Mouse (Mus musculus) gastrocnemius, adult 2 months (tissue): ENCODE data around the gene Khdc4. TPM values are rescaled to one million over a fixed set of nuclear protein-coding genes. Genes with fewer than 3 reads are reported as not detected.

ENCODE experiments used
- DNase-seq: peaks from one replicate; pipeline ENCODE4 v3.0.0; 2022
- H3K27ac ChIP-seq: fragments of 200-600 bp; 2 replicates; pipeline ENCODE4 v1.8.1; 2022; ENCODE audit warnings: mild to moderate bottlenecking
- H3K4me3 ChIP-seq: fragments of 200-600 bp; 2 replicates; pipeline ENCODE4 v1.8.1; 2022; ENCODE audit warnings: mild to moderate bottlenecking, moderate library complexity
- CTCF ChIP-seq: fragments of 200-600 bp; IDR thresholded peaks from 2 replicates; pipeline ENCODE4 v1.8.1; 2022; ENCODE audit warnings: antibody characterized with exemption, mild to moderate bottlenecking, moderate library complexity
- intact Hi-C: fragments of 180-260 bp; cut with DNase I; formaldehyde crosslinking; loops from one replicate; pipeline ENCODE4 v1.15.1; 2025
- total RNA-seq, 2 experiments: library from RNA; stranded (reverse); gene quantifications; 2 replicates each; pipeline ENCODE4 v1.2.3; 2021

Gene Khdc4
- total RNA-seq, 2 experiments from 2014 or later: 24.0 TPM

GRCm38 (mm10) chr3:88649967-88650366, 35.6 kb upstream of the Khdc4 start:
- intact Hi-C loops: no loop called here
- no peak overlapping the region for H3K27ac ChIP-seq
- TF ChIP-seq CTCF: no peak

DNA sequence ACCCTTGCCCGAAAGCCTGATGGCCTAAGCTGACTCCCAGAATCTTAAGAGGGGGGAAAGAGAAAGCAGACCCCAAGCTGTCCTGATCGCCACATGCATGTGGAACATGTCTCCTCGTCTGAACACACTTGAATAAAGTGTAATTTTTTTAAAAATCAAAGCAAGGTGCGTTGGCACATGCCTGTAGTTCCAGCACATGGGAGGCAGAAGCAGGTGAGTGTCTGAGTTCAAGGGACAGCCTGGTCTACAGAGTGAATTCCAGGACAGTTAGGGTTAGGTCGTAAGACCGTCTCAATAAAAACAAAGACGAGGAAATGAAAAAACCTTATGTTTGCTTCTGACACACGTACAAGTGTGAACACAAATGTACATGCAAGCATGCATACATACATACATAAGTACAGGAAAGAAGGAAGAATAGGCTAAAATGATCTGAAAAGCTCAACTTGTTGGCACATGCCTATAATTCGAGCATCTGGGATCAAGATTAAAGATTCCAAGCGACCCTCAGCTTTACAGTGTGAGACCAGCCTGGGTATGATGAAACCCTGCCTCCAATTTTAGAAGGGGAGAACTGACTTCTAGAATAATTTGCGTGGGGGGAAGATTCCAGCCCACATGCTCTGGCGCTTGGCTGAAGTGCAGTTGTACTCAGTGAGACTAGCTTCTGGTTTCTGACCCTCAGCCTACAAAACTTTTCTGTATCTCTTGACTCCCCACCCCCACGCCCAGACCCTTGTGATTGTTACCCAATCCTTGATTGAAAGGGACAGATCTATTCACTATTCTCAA, 34.7 kb upstream of the Khdc4 start:
- DNase-seq: no peak
- no peak overlapping the region for H3K27ac ChIP-seq
- TF ChIP-seq CTCF: no peak
- no peak overlapping the region for H3K4me3 ChIP-seq
- intact Hi-C loops: no loop called here

More at GRCm38 (mm10) chr3:88649967-88650366, 35.6 kb upstream of the Khdc4 start:
- no peak overlapping the region for H3K4me3 ChIP-seq
- no peak for DNase-seq

- intact Hi-C loops: no loop called here
- no peak for TF ChIP-seq CTCF
These were observed 33.7 kb upstream of the Khdc4 start for GRCm38 (mm10) chr3:88651669-88652618.

DNA sequence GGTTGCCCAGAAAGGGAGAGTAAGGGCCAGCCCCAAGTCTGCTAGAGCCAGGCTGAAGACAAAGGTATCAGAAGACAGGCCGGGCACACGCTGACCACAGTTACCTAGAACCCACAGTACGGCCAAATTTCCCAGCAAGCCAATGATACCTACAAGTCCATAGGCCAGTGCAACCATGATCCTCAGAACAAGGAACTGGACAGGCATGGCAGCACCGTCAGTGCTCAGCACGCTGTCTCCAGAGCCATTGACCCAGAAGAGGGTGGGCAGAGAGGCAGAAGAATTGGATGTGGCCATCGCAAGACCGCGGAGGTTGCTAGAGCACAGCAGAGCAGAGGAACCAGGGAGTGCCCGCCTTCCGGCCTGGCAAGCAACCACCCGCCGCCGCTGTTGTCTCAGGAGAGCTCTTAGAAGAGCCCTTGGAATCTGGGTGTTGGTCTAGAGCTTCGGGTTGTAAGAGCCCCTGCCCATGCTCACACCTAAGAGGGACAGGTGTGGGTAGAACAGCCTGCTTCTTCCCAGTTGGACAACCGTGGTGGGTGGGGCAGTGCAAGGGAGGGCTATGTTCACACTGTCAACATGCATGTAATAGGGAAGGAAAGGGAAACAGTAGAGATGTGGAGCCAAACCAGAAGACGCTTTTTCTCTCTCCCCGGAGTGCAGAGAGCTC, 32.6 kb upstream of the Khdc4 start, which contains the start of gene Rxfp4:
Gene Rxfp4, minus strand, starts transcription at position 297 of the 670 bp plus-strand sequence.
- no peak for DNase-seq
- no peak within 1 kb of the TSS for H3K4me3 ChIP-seq
- intact Hi-C loops: no loop called here
- no peak for TF ChIP-seq CTCF
- H3K27ac ChIP-seq: no peak within 1 kb of the TSS

More at GRCm38 (mm10) chr3:88651669-88652618, 33.7 kb upstream of the Khdc4 start:
- no peak overlapping the region for H3K27ac ChIP-seq
- no peak for DNase-seq
- no peak overlapping the region for H3K4me3 ChIP-seq

DNA sequence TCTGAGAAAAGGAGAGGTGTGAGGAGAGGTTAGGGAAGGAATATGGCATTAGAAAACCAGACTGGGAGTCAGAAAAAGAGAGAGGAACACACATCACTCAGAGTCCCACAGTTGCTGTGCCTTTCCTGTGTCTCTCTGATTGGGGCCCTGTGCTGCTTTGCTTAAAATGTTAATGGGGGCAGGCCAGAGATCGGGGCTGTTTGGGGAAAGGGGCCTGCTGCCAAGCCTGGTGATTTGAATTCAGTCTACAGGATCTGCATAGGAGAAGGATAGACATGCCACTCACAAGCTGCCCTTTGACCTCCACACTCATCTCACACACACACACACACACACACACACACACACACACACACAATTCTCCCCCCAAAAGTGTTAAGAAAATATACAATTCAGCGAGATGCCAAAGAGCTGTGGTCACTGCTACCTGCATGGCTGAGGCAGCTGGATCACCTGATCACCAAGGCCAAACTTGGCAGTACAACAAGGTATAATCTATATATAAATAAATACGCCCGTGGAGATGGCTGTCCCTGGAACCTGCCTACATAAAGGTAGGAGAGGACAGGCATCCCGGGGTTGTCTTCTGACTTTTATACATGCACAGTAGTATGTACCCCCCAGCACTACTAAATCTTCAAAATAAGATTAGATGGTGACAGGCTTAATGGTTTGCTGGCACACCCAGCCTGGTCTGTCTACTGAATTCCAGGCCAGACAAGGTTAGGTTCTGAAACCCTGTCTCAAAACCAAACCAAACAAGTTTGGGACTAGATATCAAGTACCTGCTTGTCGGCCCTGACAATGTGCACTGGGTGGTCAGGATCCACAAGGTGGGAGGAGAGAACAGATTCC, 31.9 kb upstream of the Khdc4 start:
- no peak overlapping the region for H3K27ac ChIP-seq
- TF ChIP-seq CTCF: no peak
- intact Hi-C loops: no loop called here
- no peak overlapping the region for H3K4me3 ChIP-seq
- DNase-seq: no peak

DNA sequence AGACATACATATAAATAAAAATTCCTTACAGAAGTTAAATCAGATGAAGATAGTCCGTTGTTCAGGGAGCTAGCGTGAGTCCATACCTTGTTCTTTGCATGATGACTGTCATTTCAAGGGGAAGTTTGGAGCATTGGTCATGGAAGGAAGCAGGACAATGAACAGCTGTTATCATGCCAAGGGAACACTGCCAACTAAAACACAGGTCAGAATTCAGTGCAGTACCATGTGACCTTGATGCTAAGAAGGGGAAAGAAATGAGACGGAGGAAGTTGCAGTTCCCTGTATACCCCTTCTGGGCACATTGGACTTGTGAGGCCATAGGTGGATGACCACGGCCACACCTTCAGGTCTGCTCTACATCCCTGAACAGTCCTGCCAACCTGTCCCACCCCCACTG, 31.0 kb upstream of the Khdc4 start:
- Histone ChIP-seq H3K4me3 (no peak overlapping the region), H3K27ac (no peak overlapping the region)
- no peak for DNase-seq
- no peak for TF ChIP-seq CTCF
- intact Hi-C loops: no loop called here

DNA sequence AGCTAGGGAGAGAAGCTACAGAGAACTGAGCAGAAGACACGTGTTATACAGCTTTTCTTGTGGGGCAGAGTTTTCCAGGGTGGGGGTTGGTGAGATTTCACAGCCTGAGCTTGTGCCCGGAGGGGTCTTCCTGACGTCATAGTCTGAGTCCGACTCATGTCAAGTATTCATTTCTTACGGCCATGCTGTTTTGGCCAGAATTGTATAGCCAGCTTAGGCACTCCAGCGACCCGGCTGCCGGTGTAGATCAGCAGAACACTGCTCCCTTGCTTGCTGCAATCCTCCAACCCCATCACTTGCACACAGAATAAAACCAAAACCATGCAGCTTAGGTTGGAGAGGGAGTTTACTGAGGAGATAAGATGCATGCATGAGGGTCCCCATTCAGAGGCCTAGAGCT, 30.0 kb upstream of the Khdc4 start:
- Histone ChIP-seq H3K4me3 (no peak overlapping the region), H3K27ac (no peak overlapping the region)
- intact Hi-C loops: no loop called here
- no peak for TF ChIP-seq CTCF
- no peak for DNase-seq

- intact Hi-C loops: no loop called here
- Histone ChIP-seq H3K27ac (no peak overlapping the region), H3K4me3 (no peak overlapping the region)
- no peak for TF ChIP-seq CTCF
- DNase-seq: no peak
These were observed 27.0 kb upstream of the Khdc4 start for GRCm38 (mm10) chr3:88658441-88659127.

DNA sequence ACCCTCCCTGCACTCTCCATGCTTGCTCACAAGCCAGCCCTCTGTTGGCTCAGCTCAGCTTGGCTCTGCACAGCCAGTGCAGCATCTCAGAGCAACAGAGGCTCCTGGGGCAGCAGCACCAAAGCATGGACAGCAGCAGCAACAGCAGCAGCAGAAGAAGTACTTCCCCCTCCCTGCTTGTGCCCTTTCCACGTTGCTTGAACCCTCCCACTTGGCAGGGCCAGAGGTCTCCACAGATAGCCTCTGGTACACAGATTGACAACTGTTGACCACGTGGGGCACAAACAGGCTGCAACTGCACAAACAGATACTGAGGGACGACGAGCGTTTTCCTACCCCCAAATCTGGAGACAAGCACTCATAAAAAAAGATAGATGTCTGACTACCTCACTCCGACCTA, 25.8 kb upstream of the Khdc4 start:
- no peak overlapping the region for H3K4me3 ChIP-seq
- intact Hi-C loops: no loop called here
- TF ChIP-seq CTCF: no peak
- H3K27ac ChIP-seq: no peak overlapping the region
- DNase-seq: no peak

- peak; percentile 10; the same call in 1 of the 2 replicates for TF ChIP-seq CTCF
- Histone ChIP-seq H3K27ac (no peak overlapping the region), H3K4me3 (no peak overlapping the region)
- no peak for DNase-seq
- intact Hi-C loops: no loop called here
These were observed 21.5 kb upstream of the Khdc4 start for GRCm38 (mm10) chr3:88664095-88664494.

DNA sequence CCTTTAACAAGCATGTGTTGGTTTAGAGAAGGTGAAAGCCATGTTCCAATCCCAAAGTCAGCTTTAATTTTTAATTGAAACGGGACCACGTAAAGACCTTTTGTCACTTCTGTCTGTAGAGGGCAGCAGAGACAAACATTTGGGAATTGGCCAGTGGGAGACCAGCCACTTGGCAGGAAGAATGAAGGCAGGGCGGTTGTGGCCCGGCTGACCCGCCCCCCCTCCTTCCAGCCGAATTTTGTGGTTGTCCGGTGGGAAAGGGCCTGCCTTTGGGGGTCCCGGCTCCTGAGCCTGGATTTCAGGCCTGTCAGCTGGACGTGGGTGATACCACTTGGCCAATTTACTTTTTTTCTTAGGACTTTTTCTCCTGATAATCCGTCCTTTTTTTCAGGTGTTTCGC, 8.2 kb upstream of the Khdc4 start:
- Histone ChIP-seq H3K4me3 (peak overlapping the region; percentile 67), H3K27ac (peak overlapping the region; percentile 39)
- peak; percentile 81 for TF ChIP-seq CTCF
- DNase-seq: peak; percentile 86
- intact Hi-C loops: loop anchor here (5.0 kb wide), 1 partner anchor 60 kb away; no protein-coding TSS in a partner anchor
